ENCODE assay signal across 15 mouse cellular contexts in genomic region chr3:34434901-34435300, GRCm38 (mm10).
DNase-seq lines count a peak whose midpoint lies in the region; ATAC-seq and TF ChIP-seq lines count a peak whose summit lies in the region.
"Had no signal": no experiment of that assay in that cellular context is flagged by ENCODE, and none has a peak within 500 bp of the region (broad histone marks: within the 10 kb centered on the region; RNA-seq: fewer than 3 reads in every experiment).

No protein-coding gene starts in this region.

- no peaks in the 10 kb centered on the region for H3K4me1 ChIP-seq in hindbrain, embryonic 14.5 days (replicated peaks; ENCODE audit: control insufficient read depth, insufficient read depth, low read length)
- H3K4me1 ChIP-seq in hindbrain, embryonic 11.5 days (replicated peaks; ENCODE audit: control insufficient read depth, insufficient read depth, low read length) = no peaks in the 10 kb centered on the region
- H3K4me1 ChIP-seq in forebrain, embryonic 13.5 days = peaks cover 20% of the 10 kb centered on the region
- peaks cover 3% of the 10 kb centered on the region; the same call in 1 of the 2 replicates for H3K4me1 ChIP-seq in olfactory bulb, adult 2 months (ENCODE audit: control insufficient read depth, insufficient read depth, low read length)
- H3K4me1 ChIP-seq: embryonic facial prominence, embryonic 12.5 days; heart, embryonic 15.5 days; limb, embryonic 13.5 days had no signal

- no peak for DNase-seq in hindbrain, embryonic 14.5 days (ENCODE audit: low spot score)
- no peak for DNase-seq in hindbrain, embryonic 11.5 days (ENCODE audit: low spot score)
- peak; percentile 51 for DNase-seq in retina, postnatal 1 day
- no peak for DNase-seq in retina, embryonic 14.5 days (ENCODE audit: low spot score)
- no peak for DNase-seq in layer of hippocampus, postnatal 25 days (ENCODE audit: extremely low spot score in 1 of 2, low spot score in 1 of 2)
- DNase-seq in testis, postnatal 10 days (ENCODE audit: low spot score) = no peak
- DNase-seq: right cerebral cortex, postnatal 4 days; thymus, postnatal 36 days had no signal

- 43% methylated on average over 9 of the region's 9 CpGs for WGBS in hindbrain, embryonic 14.5 days
- whole genome bisulfite sequencing in hindbrain, embryonic 11.5 days = 67% methylated on average over 9 of the region's 9 CpGs
- WGBS in forebrain, embryonic 13.5 days = 18% methylated on average over 9 of the region's 9 CpGs
- 16% methylated on average over 9 of the region's 9 CpGs for WGBS in olfactory bulb, adult 2 months

- no peak for TF ChIP-seq CTCF in olfactory bulb, adult 2 months (IDR thresholded peaks at IDR 0.05; ENCODE audit: insufficient read depth, low read depth, low read length)

- H3K9ac ChIP-seq in hindbrain, embryonic 14.5 days = no peak overlapping the region
- no peak overlapping the region for H3K9ac ChIP-seq in hindbrain, embryonic 11.5 days (ENCODE audit: low read depth, low read length)
- H3K9ac ChIP-seq in forebrain, embryonic 13.5 days = peak overlapping the region; percentile 1; the same call in 1 of the 2 replicates
- H3K9ac ChIP-seq: embryonic facial prominence, embryonic 12.5 days; heart, embryonic 15.5 days; limb, embryonic 13.5 days; liver, embryonic 14.5 days; neural tube, embryonic 13.5 days had no signal

- H3K27me3 ChIP-seq in hindbrain, embryonic 14.5 days (ENCODE audit: control insufficient read depth, insufficient read depth, low read length) = peaks cover 5% of the 10 kb centered on the region; the same call in 1 of the 2 replicates
- no peaks in the 10 kb centered on the region for H3K27me3 ChIP-seq in hindbrain, embryonic 11.5 days (ENCODE audit: control insufficient read depth, insufficient read depth, low read length)
- peaks cover 3% of the 10 kb centered on the region; the same call in 1 of the 2 replicates for H3K27me3 ChIP-seq in forebrain, embryonic 13.5 days
- H3K27me3 ChIP-seq: embryonic facial prominence, embryonic 12.5 days; heart, embryonic 15.5 days had no signal

- H3K36me3 ChIP-seq in hindbrain, embryonic 14.5 days (replicated peaks; ENCODE audit: control insufficient read depth, insufficient read depth) = no peaks in the 10 kb centered on the region
- H3K36me3 ChIP-seq in hindbrain, embryonic 11.5 days (ENCODE audit: control insufficient read depth, insufficient read depth, low read length) = no peaks in the 10 kb centered on the region
- peaks cover 6% of the 10 kb centered on the region; the same call in 1 of the 2 replicates for H3K36me3 ChIP-seq in forebrain, embryonic 13.5 days (ENCODE audit: poor library complexity, severe bottlenecking)
- H3K36me3 ChIP-seq: embryonic facial prominence, embryonic 12.5 days; heart, embryonic 15.5 days; limb, embryonic 13.5 days; neural tube, embryonic 13.5 days had no signal

- no peak overlapping the region for H3K27ac ChIP-seq in hindbrain, embryonic 14.5 days
- no peak overlapping the region for H3K27ac ChIP-seq in hindbrain, embryonic 11.5 days (ENCODE audit: low read depth, low read length)
- H3K27ac ChIP-seq in forebrain, embryonic 13.5 days = peak overlapping the region; percentile 2; the same call in 1 of the 2 replicates
- H3K27ac ChIP-seq in olfactory bulb, adult 2 months (ENCODE audit: insufficient read depth, low read depth, low read length) = no peak overlapping the region
- H3K27ac ChIP-seq: embryonic facial prominence, embryonic 12.5 days; heart, embryonic 15.5 days; limb, embryonic 13.5 days; liver, embryonic 14.5 days; neural tube, embryonic 13.5 days had no signal

- ATAC-seq in hindbrain, embryonic 14.5 days (ENCODE audit: low FRiP score) = peak; percentile 31; the same call in 1 of the 2 replicates
- ATAC-seq in hindbrain, embryonic 11.5 days (ENCODE audit: low FRiP score) = no peak
- ATAC-seq in forebrain, embryonic 13.5 days = peak; percentile 37

- TF ChIP-seq POLR2A in olfactory bulb, adult 2 months (IDR thresholded peaks at IDR 0.05; ENCODE audit: insufficient read depth, low read depth, low read length) = no peak

- H3K9me3 ChIP-seq in hindbrain, embryonic 14.5 days (ENCODE audit: control insufficient read depth, low read length) = no peaks in the 10 kb centered on the region
- no peaks in the 10 kb centered on the region for H3K9me3 ChIP-seq in hindbrain, embryonic 11.5 days (ENCODE audit: control insufficient read depth, low read length)
- H3K9me3 ChIP-seq in forebrain, embryonic 13.5 days (replicated peaks) = peaks cover 9% of the 10 kb centered on the region; the same call in 1 of the 2 replicates
- H3K9me3 ChIP-seq: embryonic facial prominence, embryonic 12.5 days; heart, embryonic 15.5 days had no signal

- peak overlapping the region; percentile 13; the same call in 1 of the 2 replicates for H3K4me2 ChIP-seq in hindbrain, embryonic 14.5 days (replicated peaks)
- no peak overlapping the region for H3K4me2 ChIP-seq in hindbrain, embryonic 11.5 days (replicated peaks; ENCODE audit: low read depth, low read length)
- peak overlapping the region; percentile 38 for H3K4me2 ChIP-seq in forebrain, embryonic 13.5 days
- H3K4me2 ChIP-seq: embryonic facial prominence, embryonic 12.5 days; heart, embryonic 15.5 days; limb, embryonic 13.5 days; neural tube, embryonic 13.5 days had no signal

- no peak overlapping the region for H3K4me3 ChIP-seq in hindbrain, embryonic 14.5 days (replicated peaks; ENCODE audit: low read length)
- H3K4me3 ChIP-seq in hindbrain, embryonic 11.5 days (ENCODE audit: low read depth, low read length) = no peak overlapping the region
- H3K4me3 ChIP-seq in forebrain, embryonic 13.5 days = no peak overlapping the region
- peak overlapping the region; percentile 21 for H3K4me3 ChIP-seq in olfactory bulb, adult 2 months (ENCODE audit: insufficient read depth, low read depth, low read length)
- H3K4me3 ChIP-seq: embryonic facial prominence, embryonic 12.5 days; heart, embryonic 15.5 days; limb, embryonic 13.5 days; neural tube, embryonic 13.5 days had no signal
